Mouse (Mus musculus) retina, postnatal 1 day (tissue): ENCODE data around the gene Gm10406.
A peak's percentile ranks its signal among the peaks of the same experiment; 100 is the strongest.
"Not testable (repeated sequence)": the region's sequence is repeated elsewhere in the genome, so short reads cannot be mapped to it uniquely, and the experiment has no call there.

Experiments
- DNase-seq: peaks from one replicate; pipeline ENCODE4 v3.0.0-alpha.2; 2012

Gene Gm10406

DNA sequence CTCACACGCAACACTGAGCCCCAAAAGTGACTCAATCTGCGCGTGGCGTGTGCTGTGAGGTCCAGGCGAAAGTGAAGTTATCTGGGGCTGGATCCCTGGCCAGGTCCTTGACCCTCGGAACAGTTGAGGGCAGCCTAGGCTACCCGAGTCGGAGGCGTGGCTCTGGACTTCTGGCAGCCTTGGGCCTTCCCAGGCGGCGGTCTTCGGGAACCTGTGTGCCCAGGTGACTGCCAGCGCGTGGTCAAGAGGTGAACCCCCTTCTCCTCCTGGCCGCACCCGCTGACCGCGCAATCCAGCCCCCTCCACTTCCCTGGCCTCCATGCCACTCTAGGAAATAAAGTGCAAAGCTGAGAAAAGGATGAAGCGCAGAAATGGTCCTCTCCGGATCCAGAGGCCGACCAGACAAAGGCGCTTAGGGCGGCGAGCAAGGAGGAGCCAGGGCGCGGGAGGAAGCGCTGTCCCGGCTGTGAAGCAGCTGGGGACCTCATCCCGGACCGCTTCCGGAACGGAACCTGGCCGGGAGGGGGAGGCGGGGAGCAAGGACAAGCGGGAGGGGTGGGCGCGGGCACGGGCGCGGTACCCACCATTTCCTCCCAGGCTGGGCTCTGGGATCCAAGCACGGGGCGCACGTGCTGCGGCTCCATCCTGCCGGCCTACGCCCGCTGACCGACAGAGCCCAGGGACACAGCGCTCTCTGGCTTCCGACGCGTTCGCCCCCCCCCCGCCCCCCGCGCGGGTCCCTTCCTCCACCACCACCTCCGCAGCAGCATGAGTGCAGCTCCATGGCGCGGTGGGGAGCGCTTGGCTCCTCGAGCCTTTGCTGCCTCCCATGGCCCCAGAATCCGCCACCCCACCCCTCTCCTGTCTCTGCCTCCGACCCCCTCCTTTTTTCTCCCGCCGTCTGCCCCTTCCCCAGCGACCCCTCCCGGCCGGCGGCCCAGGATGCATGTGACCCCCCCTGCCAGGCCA is at the start of gene Gm10406:
TSS of gene Gm10406 (minus strand) at position 669 of the 969 bp plus-strand sequence.
- peak; percentile 38 for DNase-seq

DNA sequence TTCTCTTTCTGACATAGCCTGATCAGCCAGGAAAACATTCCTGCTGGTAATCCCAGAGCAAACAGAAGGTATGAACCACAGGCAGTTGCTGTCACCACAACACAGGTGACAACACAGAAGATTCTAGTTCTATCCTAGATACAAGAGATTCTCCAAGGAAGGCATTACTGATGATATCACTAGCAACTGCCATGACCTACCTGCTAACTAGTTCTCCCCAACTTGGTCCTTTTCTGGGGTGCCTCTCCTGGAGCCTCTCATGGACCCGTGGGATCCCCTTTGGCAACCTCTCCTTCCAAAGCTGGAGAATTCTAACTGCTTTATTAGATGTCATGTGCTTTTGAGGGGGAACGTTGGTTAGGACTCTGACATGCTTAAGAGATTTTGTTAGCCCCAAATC is 17.6 kb upstream of the Gm10406 start, which contains the start of gene Gm3685:
TSS of gene Gm3685 (minus strand) at position 101 of the 400 bp plus-strand sequence.
- not testable (repeated sequence) for DNase-seq

DNA sequence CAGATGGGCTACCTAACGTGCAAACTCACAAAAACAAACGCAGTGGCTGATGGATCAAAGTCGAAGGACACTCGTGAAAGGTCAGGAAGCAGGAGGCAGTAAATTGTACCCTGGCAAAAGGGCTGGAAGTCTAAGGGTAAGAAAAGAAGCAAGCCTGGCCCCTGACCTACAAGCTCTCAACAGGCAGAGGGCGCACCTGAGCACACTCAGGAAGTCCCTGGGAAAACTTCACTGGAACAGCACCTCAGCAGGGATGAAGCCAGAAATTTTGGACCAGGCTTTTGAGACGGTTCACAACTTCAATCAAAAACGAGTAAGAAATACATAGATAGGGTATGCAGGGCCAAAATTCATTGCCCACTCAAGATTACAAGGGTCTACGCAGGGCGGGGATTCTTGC is 975 bp downstream of the Gm10406 start:
- DNase-seq: not testable (repeated sequence)

DNA sequence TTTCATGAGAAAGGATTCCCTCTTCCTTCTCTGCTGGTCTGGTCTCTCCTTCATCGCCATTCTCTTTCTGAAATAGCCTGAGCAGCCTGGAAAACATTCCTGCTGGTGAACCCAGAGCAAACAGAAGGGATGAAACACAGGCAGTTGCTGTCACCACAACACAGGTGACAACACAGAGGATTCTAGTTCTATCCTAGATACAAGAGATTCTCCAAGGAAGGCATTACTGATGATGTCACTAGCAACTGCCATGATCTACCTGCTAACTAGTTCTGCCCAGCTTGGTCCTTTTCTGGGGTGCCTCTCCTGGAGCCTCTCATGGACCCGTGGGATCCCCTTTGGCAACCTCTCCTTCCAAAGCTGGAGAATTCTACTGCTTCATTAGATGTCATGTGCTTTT is 53.5 kb downstream of the Gm10406 start, which contains the start of gene Gm6356:
TSS of gene Gm6356 (minus strand) at position 101 of the 400 bp plus-strand sequence.
- DNase-seq: not testable (repeated sequence)
